Mouse (Mus musculus) bone marrow macrophage, adult 2 months (primary cell): Measurements from ENCODE around the gene Slc16a11. TPM values are rescaled to one million over a fixed set of nuclear protein-coding genes. Genes with fewer than 3 reads are reported as not detected.
"Not testable (repeated sequence)": the region's sequence is repeated elsewhere in the genome, so short reads cannot be mapped to it uniquely, and the experiment has no call there.

Experiments used
- H3K27ac ChIP-seq: 2 replicates; pipeline ENCODE4 v1.5.1; 2012; ENCODE audit warnings: low read depth, low read length; ENCODE audit not compliant: insufficient read depth
- H3K4me1 ChIP-seq: 2 replicates; pipeline ENCODE4 v1.6.1; 2012; ENCODE audit warnings: low read length; ENCODE audit not compliant: control insufficient read depth, insufficient read depth
- H3K4me3 ChIP-seq: 2 replicates; pipeline ENCODE4 v1.5.1; 2012; ENCODE audit warnings: mild to moderate bottlenecking, low read length, moderate library complexity; ENCODE audit not compliant: insufficient read depth
- CTCF ChIP-seq: IDR thresholded peaks from 2 replicates; pipeline ENCODE4 v1.5.1; 2012; ENCODE audit warnings: low read depth, mild to moderate bottlenecking, low read length, moderate library complexity
- POLR2A ChIP-seq: IDR thresholded peaks from 2 replicates; pipeline ENCODE4 v1.6.1; 2012; ENCODE audit warnings: mild to moderate bottlenecking, low read depth, low read length, borderline replicate concordance
- polyA plus RNA-seq: library from polyadenylated mRNA; stranded (reverse); fragments of >200 nt; gene quantifications from 2 replicates; pipeline ENCODE4 v1.2.4, GENCODE M21; 2012; ENCODE audit not compliant: missing spikeins, insufficient read depth, insufficient read length

Slc16a11 gene
- not detected in 2 replicates for polyA plus RNA-seq

DNA sequence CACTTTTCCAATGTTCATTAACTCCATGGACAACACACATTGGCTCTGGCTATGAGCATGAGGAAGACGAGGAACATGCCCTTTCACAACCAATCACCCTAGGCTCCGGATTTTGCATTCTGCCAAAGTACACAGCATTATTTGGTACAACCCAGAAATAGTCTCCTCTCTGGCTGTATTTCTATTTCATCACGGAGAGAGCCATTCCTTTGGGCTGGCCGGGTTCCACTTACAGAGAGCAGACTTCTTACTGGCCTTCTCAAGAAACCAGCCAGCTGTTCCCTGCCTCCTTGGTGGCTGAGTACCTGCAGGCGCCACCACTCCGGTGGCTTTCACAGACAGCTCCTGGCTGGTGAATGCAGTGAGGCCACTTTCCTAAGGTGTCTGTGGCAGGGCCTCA lies at the start of gene Slc16a11:
Gene Slc16a11, plus strand, starts transcription at position 330 of the 400 bp plus-strand sequence.
- no peak within 1 kb of the TSS for H3K4me3 ChIP-seq
- H3K27ac ChIP-seq: no peak within 1 kb of the TSS
- H3K4me1 ChIP-seq: peaks cover 5% of the 10 kb centered on the region; the same call in 1 of the 2 replicates
- TF ChIP-seq CTCF (no peak), POLR2A (no peak)

DNA sequence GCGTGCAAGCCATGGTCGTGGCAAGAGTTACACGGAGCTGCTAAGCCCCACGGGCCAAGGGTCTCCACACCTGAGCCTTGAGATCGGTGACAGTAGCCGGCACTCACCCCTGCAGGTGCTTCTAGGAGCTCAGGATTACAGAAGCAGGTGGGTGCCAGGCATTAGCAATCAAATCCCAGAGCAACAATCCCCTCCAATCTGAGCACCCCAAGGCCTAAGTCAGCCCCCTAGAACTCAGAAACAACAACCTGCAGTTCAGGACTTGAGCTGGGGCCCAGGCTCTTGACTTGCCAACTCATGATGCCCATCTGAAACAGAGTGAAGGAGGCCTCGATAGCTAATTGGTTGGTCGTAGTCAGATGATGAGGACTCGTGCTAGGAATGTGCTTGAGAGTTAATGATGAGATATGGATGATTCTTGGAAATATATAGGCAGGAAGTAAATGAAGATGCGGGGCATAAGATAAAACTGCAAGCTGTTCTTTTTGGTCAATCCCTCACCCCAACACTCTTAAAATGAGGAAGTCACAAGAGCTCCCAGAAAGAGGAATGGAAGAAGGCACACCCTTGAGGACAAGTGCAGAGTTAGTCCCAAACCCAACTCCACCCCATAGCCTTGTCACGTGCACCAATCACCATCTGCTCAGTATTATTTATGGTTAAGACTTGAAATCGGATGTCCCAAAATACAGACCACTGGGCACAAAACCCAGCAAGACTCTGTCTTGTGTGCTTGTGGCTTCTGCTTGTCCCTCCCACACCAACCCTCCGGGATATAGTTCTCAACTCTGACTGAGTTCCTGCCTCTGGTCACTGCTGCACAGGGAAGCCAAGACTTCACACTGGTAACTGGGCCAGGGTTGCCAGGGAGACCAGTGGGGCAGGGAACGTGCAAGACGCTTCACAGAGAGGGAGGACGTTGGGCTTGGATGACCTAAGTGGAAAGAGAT lies 46.3 kb upstream of the Slc16a11 start:
- peak overlapping the region; percentile 94 for H3K27ac ChIP-seq
- H3K4me3 ChIP-seq: peak overlapping the region; percentile 58
- TF ChIP-seq POLR2A (no peak), CTCF (no peak; the same call in 1 of the 2 replicates)
- peaks cover 21% of the 10 kb centered on the region for H3K4me1 ChIP-seq

GRCm38 (mm10) chr11:70168136-70168535 lies 44.4 kb upstream of the Slc16a11 start:
- Histone ChIP-seq H3K4me3 (no peak overlapping the region), H3K4me1 (peaks cover 21% of the 10 kb centered on the region), H3K27ac (no peak overlapping the region)
- TF ChIP-seq POLR2A (no peak), CTCF (no peak)

- H3K27ac ChIP-seq, H3K4me3 ChIP-seq: not testable (repeated sequence)
- H3K4me1 ChIP-seq: peaks cover 30% of the 10 kb centered on the region
These were observed 43.1 kb upstream of the Slc16a11 start for GRCm38 (mm10) chr11:70169471-70169870.

- Histone ChIP-seq H3K4me1 (peaks cover 30% of the 10 kb centered on the region), H3K4me3 (no peak overlapping the region), H3K27ac (no peak overlapping the region)
- TF ChIP-seq CTCF (no peak), POLR2A (no peak)
These were observed 42.3 kb upstream of the Slc16a11 start for GRCm38 (mm10) chr11:70170291-70170690.

DNA sequence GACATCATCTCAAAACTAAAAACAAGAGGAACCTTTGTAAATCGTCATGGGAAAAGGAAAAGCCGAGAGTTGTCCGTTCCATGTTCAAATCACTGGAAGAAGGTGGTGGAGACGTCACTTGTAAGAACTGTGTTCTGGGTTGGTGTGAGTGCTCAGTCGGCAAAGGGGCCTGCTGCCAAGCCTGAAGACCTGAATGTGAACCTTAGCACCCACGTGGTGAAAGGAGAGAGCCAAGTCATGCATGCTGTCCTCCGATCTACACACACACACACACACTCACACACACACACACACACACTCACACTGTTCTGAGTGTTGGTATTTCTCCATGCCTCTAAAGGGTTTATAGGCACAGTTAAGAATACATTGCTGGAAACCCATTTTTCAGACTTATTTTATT lies 41.4 kb upstream of the Slc16a11 start:
- peaks cover 22% of the 10 kb centered on the region for H3K4me1 ChIP-seq
- no peak overlapping the region for H3K4me3 ChIP-seq
- no peak overlapping the region for H3K27ac ChIP-seq
- TF ChIP-seq POLR2A (no peak), CTCF (no peak)

GRCm38 (mm10) chr11:70171847-70172246 lies 40.7 kb upstream of the Slc16a11 start:
- Histone ChIP-seq H3K27ac (no peak overlapping the region), H3K4me3 (no peak overlapping the region)
- TF ChIP-seq POLR2A (no peak), CTCF (0 out of 2 replicates have a peak, but pooled peaks have one; percentile 18)

DNA sequence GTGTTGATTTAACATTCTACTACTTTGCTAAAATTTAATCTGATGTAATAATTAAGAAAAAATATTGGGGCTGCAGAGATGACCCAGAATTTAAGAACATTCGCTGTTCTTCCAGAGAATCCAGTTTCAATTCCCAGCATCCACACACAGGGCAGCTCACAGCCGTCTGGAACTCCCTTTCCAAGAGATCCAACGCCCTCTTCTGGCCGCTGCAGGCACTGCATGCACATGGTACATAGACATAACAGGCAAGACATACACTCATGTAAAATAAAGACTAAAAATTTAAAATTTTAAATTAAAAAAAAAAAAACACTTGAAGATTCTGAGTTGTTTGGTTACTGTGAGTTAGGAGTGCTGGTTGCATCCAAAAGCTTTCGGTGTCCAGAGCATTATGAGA lies 40.3 kb upstream of the Slc16a11 start:
- peak; percentile 19; the same call in 1 of the 2 replicates for TF ChIP-seq CTCF
- TF ChIP-seq POLR2A: no peak
- Histone ChIP-seq H3K27ac (no peak overlapping the region), H3K4me3 (no peak overlapping the region), H3K4me1 (peaks cover 17% of the 10 kb centered on the region)

More at GRCm38 (mm10) chr11:70171847-70172246, 40.7 kb upstream of the Slc16a11 start:
- peaks cover 19% of the 10 kb centered on the region for H3K4me1 ChIP-seq

GRCm38 (mm10) chr11:70174491-70174890 lies 38.1 kb upstream of the Slc16a11 start:
- TF ChIP-seq CTCF (no peak), POLR2A (no peak)
- peaks cover 10% of the 10 kb centered on the region for H3K4me1 ChIP-seq
- H3K4me3 ChIP-seq: no peak overlapping the region
- peak overlapping the region; percentile 29 for H3K27ac ChIP-seq

- Histone ChIP-seq H3K4me1 (peaks cover 12% of the 10 kb centered on the region), H3K27ac (no peak overlapping the region), H3K4me3 (no peak overlapping the region)
- TF ChIP-seq POLR2A (no peak), CTCF (peak; percentile 51)
These were observed 34.9 kb upstream of the Slc16a11 start for GRCm38 (mm10) chr11:70177647-70178046.
